Mouse (Mus musculus): ENCODE results near the gene Krt13.
A peak's percentile ranks its signal among the peaks of the same experiment; 100 is the strongest.

The Krt13 gene

DNA sequence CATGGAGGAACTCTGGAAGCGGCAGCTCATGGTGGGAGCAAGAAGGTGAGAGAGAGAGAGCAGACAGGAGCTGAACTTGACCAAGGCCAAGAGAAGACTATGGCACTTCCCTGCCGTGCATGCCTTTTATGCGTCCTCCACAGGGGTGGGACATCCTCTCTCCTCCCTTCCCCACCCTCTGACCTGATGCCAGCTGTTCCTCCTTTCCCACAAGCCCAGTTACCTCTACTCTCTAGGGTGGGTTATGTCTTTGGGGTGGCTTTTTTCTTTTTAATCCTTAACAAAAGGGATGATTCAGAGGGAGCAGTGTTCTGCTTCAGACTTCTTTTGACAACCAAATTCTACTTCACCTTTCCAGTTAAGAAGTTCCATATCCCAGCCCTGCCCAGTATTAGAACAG is at the start of gene Krt13:
Gene Krt13, minus strand, starts transcription at position 101 of the 400 bp plus-strand sequence.
- DNase-seq (ENCODE audit: low read depth, low spot score): no peak

DNA sequence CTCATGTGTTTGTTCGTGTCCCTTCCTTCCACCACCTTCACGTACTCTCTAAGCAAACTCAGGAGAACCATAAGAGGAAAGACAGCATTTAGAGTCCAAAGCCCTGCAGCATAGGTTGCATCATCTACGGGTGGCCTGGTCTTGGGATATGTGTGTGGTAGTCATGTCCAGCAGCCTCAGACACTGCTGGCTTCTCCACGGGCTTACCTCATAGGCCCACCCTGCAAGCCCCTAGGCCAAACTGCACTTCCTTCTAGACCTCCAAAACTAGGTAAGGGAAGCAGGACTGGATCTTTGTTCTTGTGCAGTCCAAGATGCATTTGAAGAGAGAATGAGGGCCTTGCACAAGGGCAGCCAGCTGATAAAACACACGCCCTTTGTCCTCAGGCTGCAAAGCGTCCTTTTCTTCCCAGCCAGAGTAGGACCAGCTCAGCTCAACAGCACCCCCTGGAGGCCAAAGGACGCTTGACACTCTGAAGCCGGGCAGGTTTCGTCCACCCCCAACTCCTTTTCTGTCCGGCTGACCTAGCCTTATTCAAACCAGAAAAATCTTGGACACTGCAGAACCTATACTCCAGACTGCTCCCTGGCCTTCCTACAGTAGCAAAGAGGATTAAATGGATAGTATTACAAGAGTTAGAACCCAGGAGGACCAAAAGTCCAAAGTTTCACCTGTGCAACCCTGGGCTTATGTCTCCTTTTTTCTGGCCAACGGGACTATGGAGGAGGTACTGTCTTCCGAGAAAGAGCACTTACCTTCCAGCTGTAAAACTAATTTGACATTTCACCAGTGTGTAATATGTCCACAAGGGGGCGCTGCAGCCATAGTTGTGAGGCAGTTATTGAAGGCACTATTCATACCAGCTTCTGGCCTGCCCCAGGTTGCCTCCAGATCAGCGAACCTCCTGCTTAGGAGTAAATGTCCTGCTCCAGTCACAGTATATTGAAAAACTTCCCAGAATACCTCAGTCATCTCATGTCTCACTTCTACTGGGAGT is 47.7 kb upstream of the Krt13 start:
- peak; percentile 16 for DNase-seq (ENCODE audit: low read depth, low spot score)

DNA sequence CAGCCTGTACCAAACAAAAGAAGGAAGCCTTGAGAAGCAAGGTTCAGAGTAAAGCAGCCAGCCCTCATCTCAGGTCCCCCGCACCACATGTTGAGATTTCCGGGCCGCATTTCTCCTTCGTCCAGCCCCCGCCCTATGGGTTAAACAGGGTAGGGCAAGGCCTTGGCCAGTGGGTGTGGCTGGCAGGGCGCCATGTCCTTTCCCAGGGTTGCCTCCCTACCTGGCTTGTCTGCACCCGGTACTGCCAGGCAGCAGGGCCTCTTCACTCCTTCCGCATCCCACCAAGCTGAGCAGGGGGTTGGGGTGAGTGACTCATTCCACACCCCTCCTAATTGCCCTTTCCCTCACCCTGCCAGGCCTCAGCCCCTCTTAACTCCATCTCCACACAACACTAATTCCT is 46.7 kb upstream of the Krt13 start:
- no peak for DNase-seq (ENCODE audit: low read depth, low spot score)

DNA sequence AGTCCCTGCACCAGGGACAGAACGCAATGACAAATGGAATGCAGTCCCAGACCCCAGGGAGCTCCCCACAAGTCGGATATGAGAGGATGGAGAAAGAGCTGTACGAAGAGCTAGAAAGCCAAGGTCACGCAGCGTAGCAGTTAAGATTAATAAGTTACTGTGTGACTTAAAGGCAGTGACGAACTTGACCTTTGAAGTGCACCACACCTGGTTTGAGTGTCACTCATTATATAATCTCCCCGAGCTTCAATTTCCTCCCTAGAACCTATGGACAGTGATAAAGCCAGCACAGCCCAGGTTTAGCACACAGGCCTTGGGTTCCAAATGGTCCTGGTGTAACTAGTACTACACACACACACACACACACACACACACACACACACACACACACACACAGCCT is 43.0 kb upstream of the Krt13 start:
- no peak for DNase-seq (ENCODE audit: low read depth, low spot score)

DNA sequence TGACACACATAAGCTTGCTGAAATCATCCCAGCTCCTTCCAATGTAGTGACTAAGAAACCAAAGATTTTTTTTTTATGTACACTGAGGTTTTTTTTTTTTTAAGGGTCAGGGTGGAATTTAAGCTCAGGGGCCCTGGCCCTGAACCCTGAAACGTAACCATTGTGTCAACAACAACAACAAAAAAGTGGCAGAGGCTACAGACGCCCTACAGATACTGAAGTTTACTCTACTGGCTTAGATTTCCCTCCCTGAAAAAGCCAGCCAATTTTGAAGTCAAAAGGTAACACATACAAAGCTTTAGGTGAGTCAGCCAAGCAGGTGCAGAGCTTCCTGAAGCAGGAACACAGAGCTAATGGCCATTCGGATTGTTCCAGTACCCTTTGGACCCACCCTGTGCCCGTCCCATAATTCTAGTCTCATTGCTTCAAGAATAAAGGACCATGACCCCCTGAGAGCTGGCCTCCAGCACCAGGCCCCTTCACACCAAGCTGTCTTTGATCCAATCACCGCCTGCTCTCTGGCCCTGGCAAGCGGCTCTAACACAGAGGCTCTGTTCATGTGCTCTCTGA is 36.6 kb upstream of the Krt13 start:
- no peak for DNase-seq (ENCODE audit: low read depth, low spot score)

DNA sequence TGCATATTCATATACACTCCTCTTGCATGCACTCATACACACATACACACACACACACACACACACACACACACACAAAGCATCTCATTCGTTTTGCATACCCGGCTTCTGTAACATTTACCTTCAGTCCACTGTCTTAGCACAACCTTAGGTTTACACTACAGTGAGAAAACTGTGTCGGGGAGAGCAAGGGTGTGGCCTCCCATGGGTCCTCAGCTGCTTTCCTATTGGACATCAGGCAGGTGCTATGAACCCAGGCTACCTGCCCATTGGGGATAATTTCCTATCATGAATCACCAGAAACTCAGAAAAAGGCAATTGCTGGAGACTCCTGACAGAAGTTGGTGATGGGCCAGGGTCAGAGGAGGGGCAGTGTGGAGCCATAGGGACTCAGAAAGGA is 36.0 kb upstream of the Krt13 start:
- no peak for DNase-seq (ENCODE audit: low read depth, low spot score)

DNA sequence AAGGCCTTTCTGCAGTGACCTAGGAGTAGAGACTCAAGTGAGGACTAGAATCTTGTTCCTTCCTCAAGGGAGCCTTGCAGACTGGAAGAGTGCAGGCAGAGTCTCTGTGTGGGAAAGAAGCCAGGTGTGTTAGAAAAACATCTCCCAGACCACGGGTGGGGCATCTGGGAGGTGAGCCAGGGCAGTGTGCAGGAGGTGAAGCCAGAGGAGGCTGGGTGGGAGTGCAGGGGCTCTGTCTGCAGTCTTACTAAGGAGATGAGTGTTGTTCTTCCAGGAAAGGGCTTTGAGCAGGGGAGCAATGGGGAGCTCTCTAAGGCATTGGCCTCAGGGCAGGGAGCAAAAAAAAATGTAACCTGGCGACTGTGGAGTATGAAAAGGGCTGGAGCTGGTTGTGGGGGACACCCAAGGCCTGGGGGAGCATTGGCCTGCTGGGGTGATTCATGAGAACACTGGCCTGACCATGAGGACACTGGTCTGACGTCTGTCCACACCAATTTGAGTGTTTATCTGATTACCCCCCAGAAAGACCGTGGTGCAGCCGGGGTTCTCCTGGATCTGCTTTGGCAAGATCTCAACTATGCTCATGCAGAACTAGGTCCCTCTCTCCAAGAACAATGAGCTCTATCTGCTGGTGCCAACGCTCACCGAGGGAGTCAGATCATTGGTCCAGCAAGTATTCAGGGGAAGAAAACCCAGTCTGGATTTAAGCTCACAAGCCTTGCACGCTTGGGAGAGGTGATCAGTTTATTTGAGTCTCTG is 34.3 kb upstream of the Krt13 start:
- DNase-seq (ENCODE audit: low read depth, low spot score): no peak

DNA sequence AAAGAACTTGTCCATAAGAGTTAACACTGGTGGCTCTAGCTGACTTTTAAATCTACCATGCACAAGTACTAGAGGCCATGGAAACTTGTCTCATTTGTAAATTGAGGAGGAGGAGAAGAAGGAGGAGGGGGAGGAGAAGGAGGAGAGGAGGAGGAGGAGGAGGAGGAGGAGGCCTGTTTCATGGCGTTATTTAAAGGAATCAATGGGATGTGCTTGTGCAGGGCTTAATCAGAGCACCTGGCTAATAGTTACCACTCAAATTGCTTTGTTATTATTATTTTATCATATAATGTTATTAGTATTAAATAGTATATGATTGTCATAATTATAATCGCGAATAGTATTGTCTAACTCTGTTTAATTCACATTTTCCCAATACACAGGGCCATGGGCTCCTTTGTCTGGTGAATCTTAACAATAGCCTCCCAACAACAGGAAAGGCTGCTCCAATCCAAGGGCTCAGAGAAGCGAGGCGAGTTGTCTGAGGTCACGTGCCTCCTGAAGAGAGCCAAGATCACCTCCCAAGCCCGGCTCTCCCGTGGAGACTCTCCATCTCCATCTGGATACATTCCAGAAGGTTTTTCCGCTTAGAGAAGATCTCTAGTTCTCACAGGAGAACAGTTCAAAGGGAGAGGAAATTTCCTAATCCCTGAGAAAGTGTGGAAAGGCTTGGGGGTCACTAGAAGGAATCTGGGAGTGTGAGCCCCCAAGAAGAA is 27.4 kb upstream of the Krt13 start, which contains the start of gene Krt19:
Gene Krt19, minus strand, starts transcription at position 51 of the 716 bp plus-strand sequence.
- no peak for DNase-seq (ENCODE audit: low read depth, low spot score)

DNA sequence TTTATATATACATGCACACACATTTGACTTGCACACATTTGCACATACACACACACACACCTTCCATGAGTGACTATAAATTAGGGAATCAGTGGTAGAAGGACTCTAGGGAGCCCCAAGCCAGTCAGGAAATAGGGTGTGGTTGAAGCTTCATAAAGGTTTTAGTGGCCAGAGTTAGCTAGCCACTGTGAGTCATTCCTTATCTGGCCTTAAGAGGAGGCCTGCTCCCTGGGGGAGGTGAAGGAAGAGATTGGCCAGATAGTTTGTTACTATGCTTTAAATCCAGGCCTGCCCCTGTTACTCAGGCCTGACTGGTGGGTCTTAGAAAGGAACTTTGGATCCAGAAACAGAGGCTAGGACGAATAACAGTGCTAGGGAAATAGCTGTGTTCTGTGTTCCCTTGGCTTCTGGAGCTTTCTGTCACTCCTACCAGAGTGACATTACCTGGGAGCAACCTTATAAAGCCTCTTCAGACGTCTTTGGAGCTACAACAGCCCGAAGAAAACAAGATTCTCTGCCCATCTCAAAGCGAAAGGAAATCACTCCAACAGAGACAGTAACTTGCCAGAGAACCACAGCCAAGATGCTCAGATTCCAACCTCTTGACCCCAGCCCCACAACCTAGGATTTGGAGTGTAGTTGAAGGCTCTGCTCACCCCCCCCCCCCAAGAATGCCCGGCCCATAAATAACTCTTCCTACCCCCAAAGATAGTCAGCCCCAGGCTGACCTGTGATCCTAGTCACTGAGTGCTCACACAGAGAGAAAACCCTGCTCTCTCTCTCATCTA is 26.4 kb upstream of the Krt13 start:
- no peak for DNase-seq (ENCODE audit: low read depth, low spot score)

DNA sequence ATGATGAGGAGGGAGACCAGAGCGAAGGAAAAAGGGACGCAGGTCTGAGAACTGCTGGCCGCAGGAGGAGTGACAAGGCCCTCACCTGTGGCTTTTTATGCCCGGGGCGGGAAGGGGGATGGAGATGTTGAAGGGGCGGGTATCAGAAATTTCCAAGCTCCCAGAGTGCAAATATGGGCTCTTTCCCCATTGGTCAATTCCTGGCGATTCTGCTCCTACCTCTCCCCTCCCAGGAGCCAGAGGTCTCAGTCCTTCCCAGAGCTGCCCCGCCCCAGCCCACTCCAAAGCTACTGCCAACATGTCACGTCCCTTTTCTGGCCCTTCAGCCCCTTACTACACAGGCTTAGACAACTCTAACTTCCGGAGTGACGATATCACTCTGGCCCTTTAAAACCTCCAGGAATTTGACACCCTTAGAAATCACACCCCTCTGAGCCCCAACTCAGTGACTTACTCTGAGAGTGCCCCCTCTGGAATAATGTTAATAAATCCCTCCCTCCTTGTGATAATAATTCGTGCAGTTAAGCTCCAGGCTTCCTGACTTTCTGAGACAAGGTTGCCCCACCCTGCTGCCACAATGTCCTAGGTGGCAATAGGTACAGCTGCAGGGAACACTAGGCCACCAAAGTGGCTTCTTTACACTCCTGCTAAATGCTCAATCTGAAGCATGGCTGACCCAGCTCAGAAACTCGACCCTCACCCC is 24.6 kb upstream of the Krt13 start:
- no peak for DNase-seq (ENCODE audit: low read depth, low spot score)

DNA sequence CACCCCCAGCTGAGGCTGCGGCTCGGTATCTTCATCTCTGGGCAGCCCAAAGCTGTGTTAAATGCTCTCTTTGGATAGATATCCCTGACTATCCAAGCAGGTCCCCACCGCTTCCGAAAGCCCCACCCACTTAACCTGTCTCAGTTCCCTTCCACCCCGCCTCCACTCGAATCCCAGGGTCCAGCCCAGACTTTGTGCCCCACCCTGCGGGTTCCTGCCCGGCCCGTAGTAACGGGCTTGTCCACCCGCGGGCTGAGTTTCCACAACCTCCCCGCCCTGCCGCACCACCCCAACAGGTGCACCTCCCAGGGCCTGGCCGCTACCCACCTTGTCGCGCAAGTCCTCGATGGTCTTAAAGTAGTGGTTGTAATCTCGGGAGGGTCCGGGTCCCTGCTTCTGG is 23.7 kb upstream of the Krt13 start:
- DNase-seq (ENCODE audit: low read depth, low spot score): no peak

DNA sequence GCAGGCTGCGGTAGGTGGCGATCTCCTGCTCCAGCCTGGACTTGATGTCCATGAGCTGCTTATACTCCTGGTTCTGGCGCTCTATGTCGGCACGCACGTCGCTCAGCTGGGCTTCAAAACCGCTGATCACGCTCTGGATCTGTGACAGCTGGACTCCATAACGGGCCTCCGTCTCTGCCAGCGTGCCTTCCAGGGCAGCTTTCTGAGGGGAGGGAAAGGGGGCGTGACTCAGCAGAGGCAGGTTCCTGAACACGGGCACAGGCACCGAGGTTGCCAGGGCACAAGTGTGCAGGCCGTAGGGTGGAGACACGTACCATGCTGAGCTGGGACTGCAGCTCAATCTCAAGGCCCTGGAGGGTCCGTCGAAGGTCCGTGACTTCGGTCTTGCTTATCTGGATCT is 19.6 kb upstream of the Krt13 start:
- DNase-seq (ENCODE audit: low read depth, low spot score): no peak

DNA sequence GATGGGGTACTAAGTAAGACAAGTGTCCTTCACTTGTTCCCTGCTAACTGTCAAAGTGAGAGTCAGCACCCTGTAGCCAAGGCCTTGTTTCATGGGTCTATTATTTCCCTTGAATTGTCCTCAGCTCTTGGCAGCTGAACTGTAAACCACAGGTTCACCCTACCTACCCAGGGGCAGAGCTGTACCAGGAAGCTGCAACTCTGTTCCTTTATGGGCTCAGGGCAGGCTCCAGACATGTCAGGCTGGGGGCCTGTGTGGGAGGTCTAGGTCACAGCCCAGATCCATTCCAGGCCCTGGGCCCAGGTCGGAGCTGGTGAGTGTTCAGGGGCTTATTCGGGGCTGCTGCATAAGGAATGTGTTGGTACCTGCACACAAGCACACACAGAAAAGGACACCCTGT is 18.0 kb upstream of the Krt13 start:
- no peak for DNase-seq (ENCODE audit: low read depth, low spot score)

DNA sequence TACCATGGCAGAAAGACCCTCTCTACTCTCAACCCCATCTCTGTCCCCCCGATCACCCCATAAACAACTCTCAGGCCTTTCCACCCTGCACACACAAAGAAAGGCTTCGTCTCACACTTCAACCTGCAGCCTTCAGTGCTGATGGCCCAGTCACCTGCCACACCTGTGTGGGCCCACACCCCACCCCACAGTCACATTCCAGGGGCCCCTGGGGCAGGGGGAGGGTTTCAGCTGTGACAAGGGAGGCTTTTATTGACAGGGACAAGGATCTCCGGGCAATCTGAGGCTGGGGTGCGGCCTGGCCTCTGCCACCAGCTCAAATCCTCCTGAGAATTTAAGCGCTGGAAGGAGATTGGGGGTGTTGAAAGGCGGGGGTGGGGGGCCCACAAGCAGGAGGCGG is 17.4 kb upstream of the Krt13 start:
- DNase-seq (ENCODE audit: low read depth, low spot score): no peak

DNA sequence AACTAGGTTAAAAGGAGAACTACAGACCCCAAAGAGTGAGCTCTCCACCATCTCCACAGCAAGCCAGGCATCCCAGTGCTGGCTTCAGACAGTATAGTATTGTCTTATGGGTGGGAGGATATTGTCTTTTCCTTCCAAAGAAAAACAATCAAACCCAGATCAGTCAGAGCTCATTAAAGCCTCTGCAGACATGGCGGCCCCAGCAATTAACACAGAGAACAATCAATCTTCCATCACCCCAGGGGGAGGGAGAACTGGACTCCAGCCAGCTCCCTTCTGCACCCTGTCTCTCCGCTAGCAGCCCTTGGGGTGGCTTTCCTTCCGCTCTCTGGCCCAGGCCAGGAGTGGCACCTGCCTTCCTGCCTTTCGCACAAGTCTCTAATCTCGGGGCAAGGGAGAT is 16.3 kb upstream of the Krt13 start:
- no peak for DNase-seq (ENCODE audit: low read depth, low spot score)

DNA sequence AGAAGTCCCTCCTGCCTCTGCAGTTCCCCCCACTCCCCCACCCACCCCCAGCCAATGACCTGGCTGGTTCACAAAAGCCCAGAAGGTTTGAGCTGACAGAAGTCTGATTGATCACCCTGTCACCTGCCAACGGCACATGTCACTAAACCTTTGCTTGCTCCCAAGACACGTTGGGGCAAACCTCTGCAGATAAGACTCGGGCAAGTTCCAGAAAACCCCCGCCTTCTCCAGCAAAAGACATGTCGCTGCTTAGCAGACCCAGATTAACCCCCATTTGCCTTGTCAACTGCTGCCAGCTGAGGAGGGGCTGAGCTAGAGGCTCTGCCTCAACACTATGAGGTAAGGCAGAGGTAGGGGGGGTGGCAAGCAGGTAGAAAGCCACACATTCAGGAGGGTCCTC is 15.2 kb upstream of the Krt13 start:
- no peak for DNase-seq (ENCODE audit: low read depth, low spot score)

DNA sequence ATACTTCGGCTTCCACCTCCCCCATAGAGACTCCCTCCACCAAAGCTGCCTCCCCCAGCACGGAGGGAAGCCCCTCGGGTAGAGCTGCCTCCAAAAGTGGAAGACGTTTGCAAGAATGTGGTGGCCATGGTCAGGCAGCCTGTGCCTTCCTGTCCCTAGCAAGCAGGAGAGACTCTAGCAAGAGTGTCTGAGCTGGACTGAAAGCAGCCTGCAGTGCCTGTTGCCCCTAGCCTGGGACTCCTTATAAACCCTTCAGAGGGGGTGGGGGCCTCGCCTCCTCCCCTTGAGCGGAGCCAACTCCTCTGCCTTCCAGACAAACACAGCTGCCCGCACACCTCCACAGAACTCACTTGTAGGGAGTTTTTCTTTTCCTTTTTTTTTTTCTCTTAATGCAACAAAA is 14.4 kb upstream of the Krt13 start, which contains the start of gene Krt15:
Gene Krt15, minus strand, starts transcription at position 198 of the 400 bp plus-strand sequence.
- DNase-seq (ENCODE audit: low read depth, low spot score): no peak

DNA sequence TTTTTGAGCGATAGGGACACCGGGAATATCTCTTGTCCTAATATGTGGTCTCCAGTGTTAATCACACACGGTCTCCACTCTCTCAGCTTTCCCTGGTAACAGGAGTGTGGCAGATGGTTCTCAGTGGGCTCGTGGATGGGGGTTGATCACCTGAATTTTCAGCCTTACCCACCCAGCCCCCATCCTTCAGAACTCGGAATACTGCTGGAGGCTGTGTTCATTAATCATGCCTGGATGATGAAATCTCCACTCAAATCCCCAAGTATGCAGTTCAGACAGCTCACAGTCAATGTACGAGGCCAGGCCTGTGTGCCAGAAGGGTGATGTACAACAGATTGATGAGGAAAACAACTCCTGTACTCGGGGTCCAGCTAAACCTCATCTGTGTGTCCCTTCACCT is 3.5 kb upstream of the Krt13 start:
- DNase-seq (ENCODE audit: low read depth, low spot score): no peak

DNA sequence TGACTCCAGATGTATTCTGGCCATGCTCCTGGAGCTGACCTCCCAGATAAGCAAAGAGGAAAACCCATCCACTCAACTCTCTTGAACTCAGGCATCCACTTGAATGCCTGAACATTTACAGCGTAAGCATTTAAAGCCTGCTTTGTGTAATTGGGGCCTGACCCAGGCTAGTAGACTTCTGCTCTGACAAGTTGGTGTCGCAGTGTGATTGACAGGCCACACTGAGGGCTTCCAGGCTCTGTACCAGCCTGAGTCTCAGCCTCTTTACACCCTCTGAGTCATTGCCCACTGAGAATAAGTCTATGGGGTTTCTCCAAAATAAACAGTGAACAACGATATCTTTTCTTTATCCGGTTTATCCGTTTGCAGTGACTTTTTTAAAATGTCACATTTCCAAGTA is 1.0 kb downstream of the Krt13 start:
- DNase-seq (ENCODE audit: low read depth, low spot score): no peak

DNA sequence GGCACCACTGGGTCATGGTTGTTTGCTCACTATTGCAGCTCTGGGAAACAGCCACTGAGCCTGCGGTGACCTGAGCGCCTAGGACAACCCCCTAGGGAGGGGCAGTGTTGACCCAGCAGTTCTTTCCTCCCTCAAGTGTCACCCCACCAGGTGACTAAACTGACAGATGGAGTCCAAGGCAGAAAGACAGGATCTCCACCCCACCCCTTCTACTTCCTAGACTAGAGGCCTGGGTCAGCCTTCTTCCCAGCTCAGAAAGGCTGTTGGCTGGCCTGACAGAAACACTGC is 7.7 kb downstream of the Krt13 start:
- DNase-seq (ENCODE audit: low read depth, low spot score): no peak
